Mouse (Mus musculus): Measurements from ENCODE around the gene Stim2. TPM values are rescaled to one million over a fixed set of nuclear protein-coding genes. Genes with fewer than 3 reads are reported as not detected.

Stim2 gene
- 10 to 100 TPM; 69.1 to 69.9 TPM for total RNA-seq (2021)

- DNase-seq (ENCODE audit: low spot score in 2 of 2) = peak; percentile 92 to 97
- intact Hi-C loops (cut with DNase I) = loop anchor here (2.0 to 5.0 kb wide), 3 partner anchors 51 to 126 kb away; no protein-coding TSS in a partner anchor
Measured at GRCm38 (mm10) chr5:53998146-53998742, at the start of gene Stim2. Stim2 (plus strand) TSS chr5:53998499.

GRCm38 (mm10) chr5:53948606-53949266 lies 49.6 kb upstream of the Stim2 start:
- intact Hi-C loops (cut with DNase I) = no loop called here
- no peak for DNase-seq (ENCODE audit: low spot score in 2 of 2)

GRCm38 (mm10) chr5:53950189-53950588 lies 48.1 kb upstream of the Stim2 start:
- no peak for DNase-seq (ENCODE audit: low spot score in 2 of 2)
- intact Hi-C loops (cut with DNase I) = no loop called here

GRCm38 (mm10) chr5:53953216-53953615 lies 45.1 kb upstream of the Stim2 start:
- intact Hi-C loops (cut with DNase I) = no loop called here

GRCm38 (mm10) chr5:53953797-53954196 lies 44.5 kb upstream of the Stim2 start:
- no peak for DNase-seq (ENCODE audit: low spot score in 2 of 2)
- intact Hi-C loops (cut with DNase I) = no loop called here

More at GRCm38 (mm10) chr5:53953216-53953615, 45.1 kb upstream of the Stim2 start:
- no peak for DNase-seq (ENCODE audit: low spot score in 2 of 2)

- intact Hi-C loops (cut with DNase I) = no loop called here
- no peak for DNase-seq (ENCODE audit: low spot score in 2 of 2)
Measured at GRCm38 (mm10) chr5:53955966-53956365, 42.3 kb upstream of the Stim2 start.

- no peak for DNase-seq (ENCODE audit: low spot score in 2 of 2)
- intact Hi-C loops (cut with DNase I) = no loop called here
Measured at GRCm38 (mm10) chr5:53956396-53957314, 41.6 kb upstream of the Stim2 start.

GRCm38 (mm10) chr5:53957348-53957747 lies 41.0 kb upstream of the Stim2 start:
- DNase-seq (ENCODE audit: low spot score in 2 of 2) = no peak
- intact Hi-C loops (cut with DNase I) = no loop called here

GRCm38 (mm10) chr5:53961229-53961628 lies 37.1 kb upstream of the Stim2 start:
- intact Hi-C loops (cut with DNase I) = no loop called here
- no peak for DNase-seq (ENCODE audit: low spot score in 2 of 2)

GRCm38 (mm10) chr5:53961830-53962515 lies 36.3 kb upstream of the Stim2 start:
- DNase-seq (ENCODE audit: low spot score in 2 of 2) = no peak
- intact Hi-C loops (cut with DNase I) = no loop called here

GRCm38 (mm10) chr5:53965656-53966055 lies 32.6 kb upstream of the Stim2 start:
- intact Hi-C loops (cut with DNase I) = no loop called here
- DNase-seq (ENCODE audit: low spot score in 2 of 2) = no peak

- no peak for DNase-seq (ENCODE audit: low spot score in 2 of 2)
- intact Hi-C loops (cut with DNase I) = no loop called here
Measured at GRCm38 (mm10) chr5:53967560-53967959, 30.7 kb upstream of the Stim2 start.

- intact Hi-C loops (cut with DNase I) = no loop called here
- peak in 1 of 2 experiments; percentile 30 for DNase-seq (ENCODE audit: low spot score in 2 of 2)
Measured at GRCm38 (mm10) chr5:53970178-53970577, 28.1 kb upstream of the Stim2 start.

GRCm38 (mm10) chr5:53971201-53971600 lies 27.1 kb upstream of the Stim2 start:
- intact Hi-C loops (cut with DNase I) = no loop called here

GRCm38 (mm10) chr5:53972905-53973304 lies 25.4 kb upstream of the Stim2 start:
- intact Hi-C loops (cut with DNase I) = no loop called here
- peak in 1 of 2 experiments; percentile 51 for DNase-seq (ENCODE audit: low spot score in 2 of 2)

More at GRCm38 (mm10) chr5:53971201-53971600, 27.1 kb upstream of the Stim2 start:
- no peak for DNase-seq (ENCODE audit: low spot score in 2 of 2)

GRCm38 (mm10) chr5:53976497-53976896 lies 21.8 kb upstream of the Stim2 start:
- DNase-seq (ENCODE audit: low spot score in 2 of 2) = no peak
- intact Hi-C loops (cut with DNase I) = no loop called here

GRCm38 (mm10) chr5:53977060-53977459 lies 21.2 kb upstream of the Stim2 start:
- intact Hi-C loops (cut with DNase I) = no loop called here
- no peak for DNase-seq (ENCODE audit: low spot score in 2 of 2)

GRCm38 (mm10) chr5:53983358-53983757 lies 14.9 kb upstream of the Stim2 start:
- intact Hi-C loops (cut with DNase I) = no loop called here

GRCm38 (mm10) chr5:53985632-53986031 lies 12.7 kb upstream of the Stim2 start:
- intact Hi-C loops (cut with DNase I) = no loop called here
- DNase-seq (ENCODE audit: low spot score in 2 of 2) = no peak

More at GRCm38 (mm10) chr5:53983358-53983757, 14.9 kb upstream of the Stim2 start:
- no peak for DNase-seq (ENCODE audit: low spot score in 2 of 2)

- intact Hi-C loops (cut with DNase I) = no loop called here
- no peak for DNase-seq (ENCODE audit: low spot score in 2 of 2)
Measured at GRCm38 (mm10) chr5:53987496-53987895, 10.8 kb upstream of the Stim2 start.

Measured in left cerebral cortex, postnatal 25 days (tissue).